Mouse (Mus musculus): Measurements from ENCODE around the gene Strip2. TPM values are rescaled to one million over a fixed set of nuclear protein-coding genes. Genes with fewer than 3 reads are reported as not detected.

Strip2 gene
- polyA plus RNA-seq, 1 experiment from 2014 or later, result 2.5 TPM

Small RNAs within 50 kb of the gene (microRNA-seq; reads per million reads assigned to microRNA genes)
- gene Gm23049, result not detected

Other genes with a start within 250 kb of the Strip2 start
- 4.4 and 5.0 TPM in 2 replicates for gene Tspan33, start 222.8 kb upstream of the Strip2 start, polyA plus RNA-seq (2015; fragmentation: Nextera tagmentation; extraction: Ambion mirVana)
- gene Smo, start 181.5 kb upstream of the Strip2 start, polyA plus RNA-seq (2015; fragmentation: Nextera tagmentation; extraction: Ambion mirVana), result 39.2 and 41.6 TPM in 2 replicates
- gene Ahcyl2, start 149.0 kb upstream of the Strip2 start, polyA plus RNA-seq (2015; fragmentation: Nextera tagmentation; extraction: Ambion mirVana), result 8.2 and 9.5 TPM in 2 replicates
- gene Nrf1, start 131.0 kb downstream of the Strip2 start, polyA plus RNA-seq (2015; fragmentation: Nextera tagmentation; extraction: Ambion mirVana), result 59.9 and 62.5 TPM in 2 replicates

Data from lung, embryonic 15.5 days (tissue).